Mouse (Mus musculus) limb, embryonic 14.5 days (tissue): ENCODE data around the gene Htt. TPM values are rescaled to one million over a fixed set of nuclear protein-coding genes. Genes with fewer than 3 reads are reported as not detected.

ENCODE experiments used
- ATAC-seq: fragments of 200-750 bp; cut with Nextera tagmentation; 2 replicates; pipeline ENCODE4 v1.8.0; 2017; ENCODE audit warnings: low read depth, moderate number of reproducible peaks, moderate TSS enrichment; ENCODE audit not compliant: low FRiP score
- DNase-seq: peaks from one replicate; pipeline ENCODE4 v3.0.0-alpha.2; 2015; ENCODE audit warnings: low spot score
- H3K27ac ChIP-seq: fragments of 300-500 bp; sonication (generic); replicated peaks from 2 replicates; pipeline ENCODE4 v1.5.1; 2014; ENCODE audit warnings: low read depth, mild to moderate bottlenecking, low read length, moderate library complexity, mixed read lengths
- H3K27me3 ChIP-seq: fragments of 300-500 bp; sonication (generic); 2 replicates; pipeline ENCODE4 v1.6.1; 2014; ENCODE audit warnings: low read length, mixed read lengths; ENCODE audit not compliant: control insufficient read depth, insufficient read depth
- H3K36me3 ChIP-seq: fragments of 300-500 bp; sonication (generic); 2 replicates; pipeline ENCODE4 v1.6.1; 2014; ENCODE audit warnings: mild to moderate bottlenecking, low read length, moderate library complexity, mixed read lengths; ENCODE audit not compliant: control insufficient read depth, insufficient read depth
- H3K4me1 ChIP-seq: fragments of 300-500 bp; sonication (generic); 2 replicates; pipeline ENCODE4 v1.6.1; 2014; ENCODE audit warnings: antibody characterized with exemption, low read length, mixed read lengths; ENCODE audit not compliant: control insufficient read depth, insufficient read depth
- H3K4me2 ChIP-seq: fragments of 300-500 bp; sonication (generic); replicated peaks from 2 replicates; pipeline ENCODE4 v1.6.1; 2014; ENCODE audit warnings: low read depth, mild to moderate bottlenecking, low read length, moderate library complexity; ENCODE audit not compliant: severe bottlenecking
- H3K4me3 ChIP-seq: fragments of 300-500 bp; sonication (generic); replicated peaks from 2 replicates; pipeline ENCODE4 v1.5.1; 2014; ENCODE audit warnings: low read length
- H3K9ac ChIP-seq: fragments of 300-500 bp; sonication (generic); 2 replicates; pipeline ENCODE4 v1.6.1; 2014; ENCODE audit warnings: mild to moderate bottlenecking, low read depth, low read length, moderate library complexity; ENCODE audit not compliant: severe bottlenecking
- H3K9me3 ChIP-seq: fragments of 300-500 bp; sonication (generic); 2 replicates; pipeline ENCODE4 v1.6.1; 2016; ENCODE audit warnings: low read length; ENCODE audit not compliant: control insufficient read depth
- POLR2A ChIP-seq: fragments of 200-500 bp; IDR thresholded peaks from 2 replicates; pipeline ENCODE4 v1.8.0; 2012; ENCODE audit warnings: inconsistent platforms, mild to moderate bottlenecking, moderate library complexity, borderline replicate concordance; ENCODE audit not compliant: insufficient read depth, insufficient read length; ENCODE audit errors: extremely low read depth
- WGBS: fragments of 180-500 bp; shearing (Covaris S2); extraction: QIAGEN DNeasy Blood & Tissue Kit; methylation state at CpG from one replicate; pipeline ENCODE4 v1.1.7; 2014; 5-methylcytosine and 5-hydroxymethylcytosine counted together
- polyA plus RNA-seq, 2 experiments: library from polyadenylated mRNA; depleted of rRNA in 1 of 2; stranded (reverse) in 1 of 2; unstranded in 1 of 2; fragments of >200 nt; fragmentation: Nextera tagmentation in 1 of 2; extraction: Ambion mirVana in 1 of 2; gene quantifications; 2 replicates each; pipeline versions ENCODE4 v1.2.1 to v1.2.3; 2012 to 2014

Htt gene
- polyA plus RNA-seq, 2 experiments = 16.2 to 22.9 TPM

DNA sequence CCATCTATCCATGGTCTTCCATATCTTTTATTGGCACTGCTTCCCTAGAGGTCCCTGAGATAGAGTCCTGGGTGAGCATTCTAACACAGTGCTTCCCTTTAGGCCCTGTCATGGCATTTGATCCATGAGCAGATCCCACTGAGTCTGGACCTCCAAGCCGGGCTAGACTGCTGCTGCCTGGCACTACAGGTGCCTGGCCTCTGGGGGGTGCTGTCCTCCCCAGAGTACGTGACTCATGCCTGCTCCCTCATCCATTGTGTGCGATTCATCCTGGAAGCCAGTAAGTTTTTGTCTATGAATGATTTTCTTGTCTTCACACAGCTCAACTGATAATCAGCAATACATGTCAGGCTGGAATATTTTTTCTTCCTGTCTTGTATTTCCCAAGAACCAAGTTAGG, 123.7 kb downstream of the Htt start:
- Histone ChIP-seq H3K9ac (no peak overlapping the region), H3K27me3 (no peaks in the 10 kb centered on the region), H3K4me3 (no peak overlapping the region), H3K36me3 (peaks cover 69% of the 10 kb centered on the region), H3K4me2 (no peak overlapping the region), H3K27ac (no peak overlapping the region), H3K4me1 (no peaks in the 10 kb centered on the region), H3K9me3 (no peaks in the 10 kb centered on the region)
- WGBS = 85% methylated on average over 3 of the region's 3 CpGs
- DNase-seq = no peak
- no peak for ATAC-seq
- no peak for TF ChIP-seq POLR2A

DNA sequence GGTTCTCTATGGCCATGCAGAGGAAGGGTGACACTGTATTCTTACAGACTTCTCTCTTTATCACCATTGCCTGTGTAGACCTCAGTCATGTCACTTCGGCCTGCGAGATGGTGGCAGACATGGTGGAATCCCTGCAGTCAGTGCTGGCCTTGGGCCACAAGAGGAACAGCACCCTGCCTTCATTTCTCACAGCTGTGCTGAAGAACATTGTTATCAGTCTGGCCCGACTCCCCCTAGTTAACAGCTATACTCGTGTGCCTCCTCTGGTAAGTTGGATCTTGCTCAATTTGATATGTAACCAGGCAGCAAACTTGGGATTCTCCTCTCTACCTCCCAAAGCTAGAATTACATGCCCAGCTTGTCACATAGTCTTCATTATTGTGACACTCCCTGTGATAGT, 127.7 kb downstream of the Htt start:
- no peak overlapping the region for H3K9ac ChIP-seq
- no peak for TF ChIP-seq POLR2A
- no peak overlapping the region for H3K4me3 ChIP-seq
- 92% methylated on average over 4 of the region's 4 CpGs for WGBS
- H3K36me3 ChIP-seq = peaks cover 81% of the 10 kb centered on the region
- DNase-seq (no peak), ATAC-seq (no peak)
- no peaks in the 10 kb centered on the region for H3K9me3 ChIP-seq
- no peaks in the 10 kb centered on the region for H3K27me3 ChIP-seq
- no peak overlapping the region for H3K27ac ChIP-seq
- no peaks in the 10 kb centered on the region for H3K4me1 ChIP-seq
- H3K4me2 ChIP-seq = no peak overlapping the region

DNA sequence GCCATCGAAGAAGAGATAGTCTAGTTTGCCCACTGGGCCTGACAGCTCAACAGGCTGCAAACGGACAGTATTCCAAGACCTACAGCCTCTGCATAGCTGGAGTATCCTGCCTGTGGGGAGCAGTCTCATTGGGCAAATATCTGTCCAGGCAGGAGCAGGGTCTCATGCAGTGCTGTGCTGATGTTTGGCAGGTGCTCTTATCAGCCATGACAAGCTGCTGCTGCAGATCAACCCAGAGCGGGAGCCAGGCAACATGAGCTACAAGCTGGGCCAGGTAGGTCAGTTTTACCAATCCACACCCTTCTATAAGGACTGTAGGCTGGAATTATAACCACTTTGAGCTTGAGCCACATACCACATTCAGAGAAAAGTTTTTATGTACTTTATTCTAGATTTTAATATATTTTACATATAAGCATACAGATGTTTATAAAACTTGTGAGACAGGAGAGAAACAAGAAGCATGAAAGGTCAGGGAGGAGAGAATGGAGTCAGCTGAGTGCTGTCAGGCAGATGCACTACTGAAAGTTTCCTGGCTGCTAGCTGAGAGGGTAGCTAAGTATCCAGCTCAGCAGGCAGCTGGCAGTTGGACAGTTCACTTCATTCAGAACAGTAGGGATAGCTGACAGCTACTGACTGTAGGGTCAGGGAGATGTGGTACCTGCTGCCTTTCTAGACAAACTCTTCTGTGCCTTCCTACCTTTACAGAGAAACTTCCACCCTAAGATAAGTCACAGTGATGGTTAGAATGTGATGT, 135.3 kb downstream of the Htt start:
- no peak for TF ChIP-seq POLR2A
- Histone ChIP-seq H3K9ac (no peak overlapping the region), H3K4me1 (no peaks in the 10 kb centered on the region), H3K36me3 (peaks cover 83% of the 10 kb centered on the region), H3K9me3 (no peaks in the 10 kb centered on the region), H3K27me3 (no peaks in the 10 kb centered on the region), H3K27ac (no peak overlapping the region), H3K4me2 (no peak overlapping the region), H3K4me3 (no peak overlapping the region)
- 95% methylated on average over 2 of the region's 3 CpGs for WGBS
- ATAC-seq = no peak
- DNase-seq = no peak

DNA sequence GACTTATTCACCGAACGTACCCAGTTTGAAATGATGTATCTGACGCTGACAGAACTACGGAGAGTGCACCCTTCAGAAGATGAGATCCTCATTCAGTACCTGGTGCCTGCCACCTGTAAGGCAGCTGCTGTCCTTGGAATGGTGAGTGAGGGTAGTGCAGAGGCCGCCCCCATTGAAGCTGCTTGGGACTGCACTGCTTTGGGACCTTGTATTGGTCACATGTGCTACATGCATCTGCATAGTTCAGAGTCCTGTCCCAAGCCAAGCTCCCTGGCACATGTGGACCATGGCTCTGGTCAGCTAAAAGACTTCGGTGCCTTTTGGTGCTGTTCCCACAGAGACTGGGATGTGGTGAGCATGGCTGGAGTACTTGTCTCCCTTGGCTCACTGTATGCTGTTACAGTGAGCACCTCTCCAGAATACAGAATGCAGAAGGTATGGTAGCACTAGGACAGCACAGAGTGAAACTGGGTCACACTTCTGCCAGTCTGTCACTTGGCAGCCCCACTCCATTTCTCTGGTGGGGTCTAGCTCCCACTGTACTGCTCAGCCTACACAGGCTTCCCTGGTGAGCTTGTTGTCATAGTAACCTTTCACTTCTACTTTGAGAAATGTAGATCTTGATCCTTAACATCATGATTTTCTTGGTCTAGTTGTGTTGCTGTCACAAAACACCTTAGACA, 138.4 kb downstream of the Htt start:
- H3K36me3 ChIP-seq = peaks cover 74% of the 10 kb centered on the region
- no peak overlapping the region for H3K9ac ChIP-seq
- no peaks in the 10 kb centered on the region for H3K9me3 ChIP-seq
- no peak for ATAC-seq
- H3K27me3 ChIP-seq = no peaks in the 10 kb centered on the region
- TF ChIP-seq POLR2A = no peak
- no peak overlapping the region for H3K4me3 ChIP-seq
- H3K4me2 ChIP-seq = no peak overlapping the region
- WGBS = 96% methylated on average over 6 of the region's 6 CpGs
- DNase-seq = no peak
- H3K4me1 ChIP-seq = no peaks in the 10 kb centered on the region
- no peak overlapping the region for H3K27ac ChIP-seq

DNA sequence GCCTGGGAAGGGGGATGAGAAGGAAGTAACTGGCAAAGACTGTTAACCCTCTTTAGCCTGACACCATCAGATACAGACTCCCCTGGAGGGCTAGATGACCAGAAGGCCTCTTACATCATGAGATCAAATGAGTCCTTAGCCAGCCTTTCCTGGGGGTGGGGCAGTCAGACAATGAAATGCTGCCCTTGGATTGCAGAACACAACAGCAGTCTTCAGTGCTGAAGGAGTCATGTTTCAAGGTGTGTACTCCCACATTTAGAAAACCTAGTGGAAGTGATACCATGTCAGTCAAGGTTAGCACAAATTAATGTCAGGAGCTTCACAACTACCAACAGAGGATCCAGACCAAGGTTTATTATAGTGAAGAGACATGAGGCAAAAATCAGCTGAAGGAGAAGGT, 140.8 kb downstream of the Htt start:
- no peak for DNase-seq
- no peak overlapping the region for H3K9ac ChIP-seq
- peaks cover 77% of the 10 kb centered on the region for H3K36me3 ChIP-seq
- no peak for TF ChIP-seq POLR2A
- no peaks in the 10 kb centered on the region for H3K9me3 ChIP-seq
- no peak for ATAC-seq
- H3K27me3 ChIP-seq = no peaks in the 10 kb centered on the region
- H3K4me3 ChIP-seq = no peak overlapping the region
- no peaks in the 10 kb centered on the region for H3K4me1 ChIP-seq
- H3K4me2 ChIP-seq = no peak overlapping the region
- no peak overlapping the region for H3K27ac ChIP-seq
